ENCODE assay signal across 7 mouse cellular contexts in the genomic region with DNA sequence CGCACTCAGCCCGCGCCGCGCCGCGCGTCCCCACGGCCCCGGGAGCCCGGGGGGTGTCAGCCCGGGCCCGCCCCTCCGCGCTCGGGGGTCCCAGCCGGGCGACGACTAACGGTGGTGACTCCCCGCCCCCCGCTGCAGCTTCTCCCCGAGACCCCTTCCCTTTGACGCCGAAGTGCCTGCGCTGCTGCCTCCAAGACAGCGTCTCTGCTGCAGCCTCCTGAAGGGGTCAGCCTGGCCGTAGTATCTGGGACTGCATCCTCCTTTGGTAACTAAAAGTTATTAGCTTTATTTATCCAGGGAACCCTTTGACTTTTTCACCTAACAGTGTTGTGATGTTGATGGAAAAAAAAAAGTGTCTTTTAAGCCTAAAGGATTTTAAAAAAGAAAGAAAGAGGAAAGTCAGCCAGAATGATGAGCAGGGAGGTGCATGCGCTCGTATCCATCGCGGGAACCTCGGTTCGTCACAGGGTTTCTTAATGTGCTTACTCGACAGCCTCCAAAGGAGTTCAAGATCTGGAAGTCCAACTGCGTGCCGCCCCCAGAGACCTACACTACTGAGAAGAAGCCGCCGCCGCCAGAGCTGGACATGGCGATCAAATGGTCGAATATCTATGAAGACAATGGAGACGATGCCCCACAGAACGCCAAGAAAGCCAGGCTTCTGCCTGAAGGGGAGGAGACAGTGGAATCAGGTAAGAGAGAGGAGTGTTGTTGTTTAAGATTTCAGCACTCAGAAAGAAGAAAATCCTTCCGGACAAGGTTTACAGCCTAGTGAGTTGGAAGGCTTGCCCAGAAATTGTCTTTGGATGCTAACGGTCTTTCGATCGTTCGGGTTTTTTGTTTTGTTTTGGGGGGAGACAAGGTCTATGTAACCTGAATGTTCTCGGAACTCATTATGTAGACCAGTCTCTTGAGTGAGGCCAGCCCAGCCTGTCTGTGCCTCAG. TPM values are rescaled to one million over a fixed set of nuclear protein-coding genes. Genes with fewer than 3 reads are reported as not detected.
DNase-seq lines count a peak whose midpoint lies in the region; ATAC-seq lines count a peak whose summit lies in the region.

No protein-coding gene starts in this region.

- H3K4me2 ChIP-seq in lung, embryonic 15.5 days: peak overlapping the region; percentile 82
- H3K4me2 ChIP-seq in forebrain, embryonic 15.5 days (replicated peaks): peak overlapping the region; percentile 81
- H3K4me2 ChIP-seq in limb, embryonic 11.5 days (ENCODE audit: low read depth, severe bottlenecking): peak overlapping the region; percentile 68
- H3K4me2 ChIP-seq in neural tube, embryonic 13.5 days: peak overlapping the region; percentile 85

- DNase-seq in lung, postnatal 25 days (ENCODE audit: low spot score): no peak
- peak; percentile 49 for DNase-seq in cerebellum, adult 11-12 months
- DNase-seq in limb, embryonic 11.5 days (ENCODE audit: low spot score): peak; percentile 40

- peak overlapping the region; percentile 85 for H3K9ac ChIP-seq in lung, embryonic 15.5 days
- peak overlapping the region; percentile 97 for H3K9ac ChIP-seq in forebrain, embryonic 15.5 days (replicated peaks)
- peak overlapping the region; percentile 87 for H3K9ac ChIP-seq in limb, embryonic 11.5 days (ENCODE audit: low read length)
- peak overlapping the region; percentile 96 for H3K9ac ChIP-seq in neural tube, embryonic 13.5 days

- H3K27ac ChIP-seq in lung, embryonic 15.5 days: no peak overlapping the region
- H3K27ac ChIP-seq in forebrain, embryonic 15.5 days (replicated peaks): peak overlapping the region; percentile 84
- H3K27ac ChIP-seq in limb, embryonic 11.5 days (replicated peaks; ENCODE audit: low read depth, low read length): no peak overlapping the region
- H3K27ac ChIP-seq in neural tube, embryonic 13.5 days (replicated peaks): peak overlapping the region; percentile 83

- WGBS in lung, embryonic 15.5 days: 20% methylated on average over 39 of the region's 50 CpGs
- 20% methylated on average over 47 of the region's 50 CpGs for WGBS in forebrain, embryonic 15.5 days
- 28% methylated on average over 38 of the region's 50 CpGs for WGBS in limb, embryonic 11.5 days
- 20% methylated on average over 50 of the region's 50 CpGs for WGBS in neural tube, embryonic 13.5 days

- H3K9me3 ChIP-seq in lung, embryonic 15.5 days: no peaks in the 10 kb centered on the region
- H3K9me3 ChIP-seq in forebrain, embryonic 15.5 days: no peaks in the 10 kb centered on the region
- no peaks in the 10 kb centered on the region for H3K9me3 ChIP-seq in limb, embryonic 11.5 days (ENCODE audit: control insufficient read depth, low read length)
- H3K9me3 ChIP-seq in neural tube, embryonic 13.5 days: no peaks in the 10 kb centered on the region

- H3K27me3 ChIP-seq in lung, embryonic 15.5 days: no peaks in the 10 kb centered on the region
- no peaks in the 10 kb centered on the region for H3K27me3 ChIP-seq in forebrain, embryonic 15.5 days
- H3K27me3 ChIP-seq in limb, embryonic 11.5 days (ENCODE audit: control insufficient read depth, insufficient read depth, low read length): no peaks in the 10 kb centered on the region
- no peaks in the 10 kb centered on the region for H3K27me3 ChIP-seq in neural tube, embryonic 13.5 days

- peaks cover 23% of the 10 kb centered on the region for H3K4me1 ChIP-seq in lung, embryonic 15.5 days
- peaks cover 32% of the 10 kb centered on the region for H3K4me1 ChIP-seq in forebrain, embryonic 15.5 days
- peaks cover 5% of the 10 kb centered on the region for H3K4me1 ChIP-seq in limb, embryonic 11.5 days (ENCODE audit: control insufficient read depth, insufficient read depth, low read length)
- peaks cover 39% of the 10 kb centered on the region for H3K4me1 ChIP-seq in neural tube, embryonic 13.5 days (replicated peaks)

- ATAC-seq in lung, embryonic 15.5 days (ENCODE audit: borderline replicate concordance, extremely low read depth, low FRiP score, low TSS enrichment): peak; percentile 16; the same call in 1 of the 2 replicates
- peak; percentile 9 for ATAC-seq in forebrain, embryonic 15.5 days (replicated peaks)
- ATAC-seq in limb, embryonic 11.5 days (ENCODE audit: insufficient number of reproducible peaks, low FRiP score, low TSS enrichment, low read depth): no peak
- peak; percentile 49 for ATAC-seq in neural tube, embryonic 13.5 days (ENCODE audit: low read depth)
- no peak for ATAC-seq in erythroid progenitor cell, adult 5-6 weeks (replicated peaks; ENCODE audit: low FRiP score, poor library complexity, severe bottlenecking)

- H3K36me3 ChIP-seq in lung, embryonic 15.5 days: peaks cover 23% of the 10 kb centered on the region
- peaks cover 12% of the 10 kb centered on the region for H3K36me3 ChIP-seq in forebrain, embryonic 15.5 days
- peaks cover 3% of the 10 kb centered on the region for H3K36me3 ChIP-seq in limb, embryonic 11.5 days (ENCODE audit: control insufficient read depth, insufficient read depth, low read length)
- H3K36me3 ChIP-seq in neural tube, embryonic 13.5 days: peaks cover 36% of the 10 kb centered on the region

- H3K4me3 ChIP-seq in lung, embryonic 15.5 days: peak overlapping the region; percentile 81
- H3K4me3 ChIP-seq in forebrain, embryonic 15.5 days: peak overlapping the region; percentile 97
- peak overlapping the region; percentile 94 for H3K4me3 ChIP-seq in limb, embryonic 11.5 days (ENCODE audit: low read depth, low read length)
- peak overlapping the region; percentile 99 for H3K4me3 ChIP-seq in neural tube, embryonic 13.5 days

RNA-seq across cellular contexts. Expression of a gene that starts 0.9 kb away (rescaled TPM):
- polyA plus RNA-seq in lung, embryonic 15.5 days (2015; fragmentation: Nextera tagmentation; extraction: Ambion mirVana): 50.4 and 52.4 TPM in 2 replicates
- polyA plus RNA-seq in forebrain, embryonic 15.5 days (2015; fragmentation: Nextera tagmentation; extraction: Ambion mirVana): 71.1 and 80.1 TPM in 2 replicates
- polyA plus RNA-seq in limb, embryonic 11.5 days (2014; fragmentation: Nextera tagmentation; extraction: Ambion mirVana): 55.1 and 61.3 TPM in 2 replicates
- polyA plus RNA-seq in neural tube, embryonic 13.5 days (2015; fragmentation: Nextera tagmentation; extraction: Ambion mirVana): 69.0 and 80.3 TPM in 2 replicates
- total RNA-seq in erythroid progenitor cell, adult 5-6 weeks (2015; ENCODE audit: low replicate concordance): 27.0 and 27.7 TPM in 2 replicates
- total RNA-seq in erythroid progenitor cell, adult 5-6 weeks (2017; ENCODE audit: low replicate concordance): 11.3 and 14.4 TPM in 2 replicates

RNA-seq across cellular contexts. Expression of a gene that starts 16.1 kb away (rescaled TPM):
- 52.8 and 53.0 TPM in 2 replicates for polyA plus RNA-seq in lung, embryonic 15.5 days (2015; fragmentation: Nextera tagmentation; extraction: Ambion mirVana)
- 41.3 and 42.4 TPM in 2 replicates for polyA plus RNA-seq in forebrain, embryonic 15.5 days (2015; fragmentation: Nextera tagmentation; extraction: Ambion mirVana)
- polyA plus RNA-seq in limb, embryonic 11.5 days (2014; fragmentation: Nextera tagmentation; extraction: Ambion mirVana): 54.7 and 57.7 TPM in 2 replicates
- polyA plus RNA-seq in neural tube, embryonic 13.5 days (2015; fragmentation: Nextera tagmentation; extraction: Ambion mirVana): 40.7 and 48.9 TPM in 2 replicates
- 13.4 and 31.7 TPM in 2 replicates for total RNA-seq in erythroid progenitor cell, adult 5-6 weeks (2015; ENCODE audit: low replicate concordance)
- total RNA-seq in erythroid progenitor cell, adult 5-6 weeks (2017; ENCODE audit: low replicate concordance): 9.5 and 26.3 TPM in 2 replicates

RNA-seq across cellular contexts. Expression of a gene that starts 49.0 kb away (rescaled TPM):
- polyA plus RNA-seq in lung, embryonic 15.5 days (2015; fragmentation: Nextera tagmentation; extraction: Ambion mirVana): 1.8 and 2.3 TPM in 2 replicates
- 0.50 and 0.65 TPM in 2 replicates for polyA plus RNA-seq in forebrain, embryonic 15.5 days (2015; fragmentation: Nextera tagmentation; extraction: Ambion mirVana)
- 1.8 and 2.1 TPM in 2 replicates for polyA plus RNA-seq in limb, embryonic 11.5 days (2014; fragmentation: Nextera tagmentation; extraction: Ambion mirVana)
- polyA plus RNA-seq in neural tube, embryonic 13.5 days (2015; fragmentation: Nextera tagmentation; extraction: Ambion mirVana): 0.33 and 0.45 TPM in 2 replicates
- total RNA-seq in erythroid progenitor cell, adult 5-6 weeks (2015; ENCODE audit: low replicate concordance): not detected in 2 replicates
- 0.39 TPM in 1 of 2 replicates, not detected in the other for total RNA-seq in erythroid progenitor cell, adult 5-6 weeks (2017; ENCODE audit: low replicate concordance)

Comparison
In these comparisons a context has a peak if more than half of its experiments do, and no peak if none do; other contexts are left out.
1. ATAC-seq: peak in lung, embryonic 15.5 days (single experiment), forebrain, embryonic 15.5 days (single experiment) and neural tube, embryonic 13.5 days (single experiment); none in limb, embryonic 11.5 days (single experiment) and erythroid progenitor cell, adult 5-6 weeks (single experiment).
2. H3K27ac ChIP-seq: peak in forebrain, embryonic 15.5 days (single experiment) and neural tube, embryonic 13.5 days (single experiment); none in lung, embryonic 15.5 days (single experiment) and limb, embryonic 11.5 days (single experiment).
3. Peak in every context shown above with its lines, with median percentiles within 50 percentile points of each other: H3K4me2 ChIP-seq, H3K4me3 ChIP-seq and H3K9ac ChIP-seq.